Mouse (Mus musculus) limb, embryonic 14.5 days (tissue): ENCODE data around the gene Actb. TPM values are rescaled to one million over a fixed set of nuclear protein-coding genes. Genes with fewer than 3 reads are reported as not detected.
A peak's percentile ranks its signal among the peaks of the same experiment; 100 is the strongest.

Experiments
- ATAC-seq: fragments of 200-750 bp; cut with Nextera tagmentation; 2 replicates; pipeline ENCODE4 v1.8.0; 2017; ENCODE audit warnings: low read depth, moderate number of reproducible peaks, moderate TSS enrichment; ENCODE audit not compliant: low FRiP score
- DNase-seq: peaks from one replicate; pipeline ENCODE4 v3.0.0-alpha.2; 2015; ENCODE audit warnings: low spot score
- H3K27ac ChIP-seq: fragments of 300-500 bp; sonication (generic); replicated peaks from 2 replicates; pipeline ENCODE4 v1.5.1; 2014; ENCODE audit warnings: low read depth, mild to moderate bottlenecking, low read length, moderate library complexity, mixed read lengths
- H3K27me3 ChIP-seq: fragments of 300-500 bp; sonication (generic); 2 replicates; pipeline ENCODE4 v1.6.1; 2014; ENCODE audit warnings: low read length, mixed read lengths; ENCODE audit not compliant: control insufficient read depth, insufficient read depth
- H3K36me3 ChIP-seq: fragments of 300-500 bp; sonication (generic); 2 replicates; pipeline ENCODE4 v1.6.1; 2014; ENCODE audit warnings: mild to moderate bottlenecking, low read length, moderate library complexity, mixed read lengths; ENCODE audit not compliant: control insufficient read depth, insufficient read depth
- H3K4me1 ChIP-seq: fragments of 300-500 bp; sonication (generic); 2 replicates; pipeline ENCODE4 v1.6.1; 2014; ENCODE audit warnings: antibody characterized with exemption, low read length, mixed read lengths; ENCODE audit not compliant: control insufficient read depth, insufficient read depth
- H3K4me2 ChIP-seq: fragments of 300-500 bp; sonication (generic); replicated peaks from 2 replicates; pipeline ENCODE4 v1.6.1; 2014; ENCODE audit warnings: low read depth, mild to moderate bottlenecking, low read length, moderate library complexity; ENCODE audit not compliant: severe bottlenecking
- H3K4me3 ChIP-seq: fragments of 300-500 bp; sonication (generic); replicated peaks from 2 replicates; pipeline ENCODE4 v1.5.1; 2014; ENCODE audit warnings: low read length
- H3K9ac ChIP-seq: fragments of 300-500 bp; sonication (generic); 2 replicates; pipeline ENCODE4 v1.6.1; 2014; ENCODE audit warnings: mild to moderate bottlenecking, low read depth, low read length, moderate library complexity; ENCODE audit not compliant: severe bottlenecking
- H3K9me3 ChIP-seq: fragments of 300-500 bp; sonication (generic); 2 replicates; pipeline ENCODE4 v1.6.1; 2016; ENCODE audit warnings: low read length; ENCODE audit not compliant: control insufficient read depth
- POLR2A ChIP-seq: fragments of 200-500 bp; IDR thresholded peaks from 2 replicates; pipeline ENCODE4 v1.8.0; 2012; ENCODE audit warnings: inconsistent platforms, mild to moderate bottlenecking, moderate library complexity, borderline replicate concordance; ENCODE audit not compliant: insufficient read depth, insufficient read length; ENCODE audit errors: extremely low read depth
- WGBS: fragments of 180-500 bp; shearing (Covaris S2); extraction: QIAGEN DNeasy Blood & Tissue Kit; methylation state at CpG from one replicate; pipeline ENCODE4 v1.1.7; 2014; 5-methylcytosine and 5-hydroxymethylcytosine counted together
- polyA plus RNA-seq, 2 experiments: library from polyadenylated mRNA; depleted of rRNA in 1 of 2; stranded (reverse) in 1 of 2; unstranded in 1 of 2; fragments of >200 nt; fragmentation: Nextera tagmentation in 1 of 2; extraction: Ambion mirVana in 1 of 2; gene quantifications; 2 replicates each; pipeline versions ENCODE4 v1.2.1 to v1.2.3; 2012 to 2014

Gene Actb
- polyA plus RNA-seq, 2 experiments = 2,733 to 14,101 TPM

DNA sequence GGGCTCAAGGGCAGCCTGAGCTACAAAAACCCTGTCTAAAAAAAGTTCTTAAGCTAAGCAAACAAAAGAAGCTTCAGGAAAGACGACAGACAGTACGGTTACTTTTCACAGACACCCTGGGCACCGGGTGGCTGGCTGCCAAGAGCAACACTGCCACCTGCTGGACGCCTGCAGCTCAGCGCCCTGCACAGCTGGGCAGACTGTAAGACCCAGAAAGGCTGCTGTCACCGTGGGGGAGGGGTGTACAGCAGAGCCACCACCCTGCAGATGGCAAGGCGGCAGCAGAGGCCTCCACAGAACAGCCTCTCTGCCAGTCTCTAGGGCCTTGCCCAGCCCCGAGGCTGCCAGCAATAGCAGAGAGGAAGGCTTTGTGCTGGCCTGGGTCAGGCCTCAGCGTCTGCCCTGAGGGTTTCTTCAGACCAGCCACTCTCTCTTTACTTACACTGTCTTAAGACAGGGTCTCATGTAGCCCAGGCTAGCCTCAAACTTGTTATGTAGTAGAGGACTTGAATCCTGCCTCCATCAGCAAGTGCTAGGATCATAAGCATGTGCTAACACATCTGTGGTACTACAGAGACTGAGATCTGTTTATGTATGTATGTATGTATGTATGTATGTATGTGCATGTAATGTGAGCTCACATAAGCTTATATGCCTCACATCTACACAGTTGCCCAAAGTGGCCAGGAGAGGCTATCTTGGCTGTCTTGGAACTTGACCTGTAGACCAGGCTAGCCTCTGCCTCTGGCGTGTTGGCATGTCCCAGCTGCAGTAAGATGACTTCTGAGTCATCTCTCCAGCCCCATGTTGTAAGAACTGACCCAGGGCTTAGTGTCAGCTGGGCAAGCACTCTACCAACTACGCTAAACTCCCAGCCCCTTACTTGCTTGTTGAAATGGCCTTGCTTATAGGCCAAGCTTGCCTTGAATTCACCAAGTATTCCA, 28.9 kb downstream of the Actb start:
- Histone ChIP-seq H3K36me3 (peaks cover 44% of the 10 kb centered on the region), H3K9ac (no peak overlapping the region), H3K4me3 (no peak overlapping the region), H3K9me3 (no peaks in the 10 kb centered on the region), H3K27ac (no peak overlapping the region), H3K4me1 (peaks cover 5% of the 10 kb centered on the region; the same call in 1 of the 2 replicates), H3K4me2 (no peak overlapping the region), H3K27me3 (no peaks in the 10 kb centered on the region)
- TF ChIP-seq POLR2A = no peak
- ATAC-seq = peak; percentile 58; the same call in 1 of the 2 replicates
- peak; percentile 76 for DNase-seq
- 32% methylated on average over 11 of the region's 11 CpGs for WGBS

DNA sequence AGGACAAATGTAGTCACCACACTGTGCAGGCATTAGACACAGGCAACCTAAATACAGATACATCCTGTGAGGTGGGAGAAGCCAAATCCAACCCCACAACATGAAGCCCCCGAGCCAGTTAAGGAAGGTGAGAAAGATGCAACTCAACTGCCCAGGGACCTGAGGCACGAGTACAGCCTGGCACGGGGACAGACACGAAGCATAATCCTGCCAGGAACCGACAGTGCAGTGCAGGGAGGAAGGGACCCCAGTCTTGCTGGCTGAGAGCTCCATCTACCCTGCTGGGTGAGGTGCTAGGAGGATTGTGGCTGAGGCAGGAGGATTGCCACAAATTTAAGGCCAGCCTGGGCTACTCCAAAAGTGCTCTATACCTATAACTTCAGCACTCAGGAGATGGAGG, 29.7 kb downstream of the Actb start:
- H3K36me3 ChIP-seq = peaks cover 45% of the 10 kb centered on the region
- no peak overlapping the region for H3K4me2 ChIP-seq
- whole genome bisulfite sequencing = 89% methylated on average over 5 of the region's 5 CpGs
- TF ChIP-seq POLR2A = no peak
- no peak overlapping the region for H3K27ac ChIP-seq
- H3K9me3 ChIP-seq = no peaks in the 10 kb centered on the region
- H3K4me1 ChIP-seq = peaks cover 5% of the 10 kb centered on the region; the same call in 1 of the 2 replicates
- no peaks in the 10 kb centered on the region for H3K27me3 ChIP-seq
- DNase-seq (no peak), ATAC-seq (no peak)
- H3K9ac ChIP-seq = no peak overlapping the region
- H3K4me3 ChIP-seq = no peak overlapping the region

DNA sequence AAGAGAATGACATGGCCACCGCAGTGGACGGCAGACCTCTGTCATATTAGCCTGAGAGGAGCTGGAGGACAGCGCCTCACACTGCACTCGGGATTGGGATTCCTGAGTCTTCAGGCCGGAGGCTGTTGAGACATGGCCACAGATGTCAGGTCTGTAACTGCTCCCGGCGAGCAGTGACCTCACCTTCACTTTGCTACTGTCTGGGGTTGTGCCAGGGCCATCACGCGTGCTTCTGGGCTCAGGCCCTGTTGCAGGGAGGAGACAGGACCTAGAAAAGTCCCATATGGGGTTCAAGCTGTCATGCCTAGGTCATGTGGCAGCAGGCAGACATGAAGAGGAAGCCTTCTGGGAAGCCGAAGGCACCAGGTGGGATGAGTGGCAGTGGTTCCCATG, 31.0 kb downstream of the Actb start:
- Histone ChIP-seq H3K36me3 (peaks cover 54% of the 10 kb centered on the region), H3K9me3 (no peaks in the 10 kb centered on the region), H3K4me1 (peaks cover 5% of the 10 kb centered on the region; the same call in 1 of the 2 replicates), H3K9ac (no peak overlapping the region), H3K27me3 (no peaks in the 10 kb centered on the region), H3K27ac (no peak overlapping the region), H3K4me3 (no peak overlapping the region), H3K4me2 (no peak overlapping the region)
- DNase-seq = no peak
- no peak for TF ChIP-seq POLR2A
- no peak for ATAC-seq
- WGBS = 92% methylated on average over 9 of the region's 10 CpGs

DNA sequence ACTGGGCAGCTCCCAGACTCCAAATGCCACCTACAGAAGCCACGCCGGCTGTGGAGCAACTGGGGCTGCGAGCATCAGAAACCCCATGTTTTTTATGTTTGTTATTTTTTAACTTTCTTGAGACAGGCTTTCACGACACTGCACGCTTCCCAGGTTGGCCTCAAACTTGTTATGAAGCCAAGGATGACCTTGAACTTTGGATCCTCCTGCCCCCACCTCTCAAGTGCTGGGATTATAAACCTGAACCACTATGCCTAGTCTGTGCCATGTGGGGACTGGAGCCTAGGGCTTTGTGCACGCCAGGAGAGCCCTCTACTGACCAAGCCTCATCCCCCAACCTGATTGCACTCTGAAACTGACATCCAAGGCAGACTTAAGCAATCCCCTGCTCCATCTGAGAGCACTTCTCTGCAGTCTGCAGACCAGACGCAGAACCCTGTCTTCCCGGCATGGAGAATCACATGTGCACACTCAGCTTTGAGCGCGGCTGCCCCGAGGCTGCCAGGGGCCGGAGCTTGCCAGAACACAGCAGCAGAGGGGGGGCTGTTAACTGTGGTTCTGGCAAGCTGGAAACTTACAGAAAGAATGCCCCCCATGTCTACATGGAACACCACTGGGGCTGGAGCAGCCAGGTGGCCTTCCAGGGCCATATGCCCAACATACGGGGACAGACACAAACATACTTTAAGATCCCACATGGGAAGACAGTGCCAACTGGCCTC, 31.6 kb downstream of the Actb start:
- Histone ChIP-seq H3K4me3 (no peak overlapping the region), H3K27ac (no peak overlapping the region), H3K4me1 (peaks cover 5% of the 10 kb centered on the region; the same call in 1 of the 2 replicates), H3K9ac (no peak overlapping the region), H3K9me3 (no peaks in the 10 kb centered on the region), H3K27me3 (no peaks in the 10 kb centered on the region), H3K36me3 (peaks cover 50% of the 10 kb centered on the region), H3K4me2 (no peak overlapping the region)
- 79% methylated on average over 13 of the region's 13 CpGs for WGBS
- ATAC-seq (no peak), DNase-seq (no peak)
- no peak for TF ChIP-seq POLR2A

DNA sequence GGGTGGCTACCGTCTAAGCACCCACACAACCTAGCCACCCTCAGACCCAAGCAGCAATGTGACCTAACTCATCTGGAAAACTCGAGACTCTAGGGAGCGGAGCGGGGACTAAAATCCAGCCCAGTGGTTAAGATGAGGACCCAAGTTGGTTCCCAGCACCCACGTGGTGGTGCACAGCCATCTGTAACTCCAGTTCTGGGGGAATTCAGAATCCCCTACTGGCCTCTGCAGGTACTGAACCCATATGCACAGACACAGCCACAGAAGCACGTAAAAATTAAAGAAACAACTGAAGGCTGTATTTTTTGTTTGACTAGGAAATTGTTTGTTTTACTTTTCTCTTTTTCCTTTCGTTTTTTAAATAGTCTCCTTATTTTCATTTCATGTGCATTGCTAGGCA, 32.8 kb downstream of the Actb start:
- Histone ChIP-seq H3K4me1 (peaks cover 12% of the 10 kb centered on the region; the same call in 1 of the 2 replicates), H3K4me3 (no peak overlapping the region), H3K27me3 (no peaks in the 10 kb centered on the region), H3K9ac (no peak overlapping the region), H3K36me3 (peaks cover 50% of the 10 kb centered on the region), H3K9me3 (no peaks in the 10 kb centered on the region), H3K27ac (no peak overlapping the region), H3K4me2 (no peak overlapping the region)
- TF ChIP-seq POLR2A = no peak
- WGBS = 97% methylated on average over 7 of the region's 7 CpGs
- ATAC-seq = no peak
- DNase-seq = no peak
